Mouse (Mus musculus) brain, embryonic 18.5 days (tissue): ENCODE measurements around the gene Ropn1l.

Source experiments
- DNase-seq: peaks from one replicate; pipeline ENCODE4 v3.0.0-alpha.2; 2012; ENCODE audit warnings: low read depth, low spot score

Ropn1l gene

DNA sequence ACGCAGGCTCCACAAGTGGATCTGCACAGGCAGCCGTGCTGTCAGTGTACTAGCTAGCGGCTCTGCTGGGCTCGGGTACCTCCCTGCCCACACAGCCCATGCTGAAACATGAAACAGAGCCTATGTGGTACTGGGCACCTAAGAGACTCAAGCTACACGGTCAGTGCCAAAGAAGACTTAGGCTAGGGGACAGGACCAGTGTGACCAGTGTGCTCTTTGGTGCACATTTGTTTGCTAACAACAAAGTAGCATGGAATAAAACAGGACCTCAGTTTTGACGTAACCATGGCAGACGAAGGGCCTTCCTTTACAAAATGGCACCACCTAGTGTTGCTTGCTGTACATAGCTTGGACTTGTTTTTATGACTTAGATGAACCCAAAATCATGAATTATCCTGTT is 6.4 kb downstream of the Ropn1l start:
- DNase-seq: peak; percentile 61

- no peak for DNase-seq
Observed at GRCm38 (mm10) chr15:31442698-31443097, 10.8 kb downstream of the Ropn1l start.

DNA sequence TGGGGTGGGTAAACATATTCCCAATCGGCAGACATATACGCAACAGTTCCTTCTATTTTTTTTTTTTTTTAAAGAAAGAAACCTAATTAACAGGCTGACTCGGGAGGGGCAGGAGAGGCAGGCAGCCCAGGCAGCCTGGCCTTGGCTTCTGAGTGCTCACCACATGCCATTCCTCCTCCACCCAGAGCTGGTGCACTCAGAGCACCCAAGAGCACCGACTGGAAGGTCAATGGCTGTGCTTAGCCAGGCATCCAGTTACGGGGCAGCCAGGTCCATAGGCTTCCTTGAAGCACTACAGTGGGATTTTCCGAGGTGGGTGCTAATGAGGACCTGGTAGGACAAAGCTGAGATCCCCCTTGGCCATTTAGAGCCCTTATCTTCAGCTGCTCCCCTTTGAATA is 11.5 kb downstream of the Ropn1l start:
- DNase-seq: no peak

- no peak for DNase-seq
Observed at GRCm38 (mm10) chr15:31436811-31437210, 16.7 kb downstream of the Ropn1l start.

DNA sequence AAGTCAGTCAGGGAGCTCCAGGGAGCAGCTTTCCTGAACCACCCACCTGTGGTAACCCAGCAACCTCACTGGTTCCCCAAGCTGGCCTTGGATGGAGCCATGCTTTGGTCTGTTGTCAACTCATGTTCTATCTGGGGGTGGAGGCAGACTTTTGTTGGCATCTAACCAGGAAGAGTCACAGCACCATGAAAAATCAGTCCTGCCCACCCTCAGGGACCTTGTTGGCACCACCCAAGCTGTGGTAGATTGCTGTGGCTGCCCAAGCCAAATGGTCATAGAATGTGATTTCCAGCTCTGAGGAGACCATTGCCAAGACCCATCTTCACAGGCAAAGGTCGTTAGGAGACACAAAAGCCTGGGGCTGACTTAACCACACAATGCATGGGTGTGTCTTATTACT is 17.5 kb downstream of the Ropn1l start:
- no peak for DNase-seq

GRCm38 (mm10) chr15:31433768-31434167 is 19.8 kb downstream of the Ropn1l start:
- DNase-seq: no peak

GRCm38 (mm10) chr15:31431847-31432246 is 21.7 kb downstream of the Ropn1l start:
- DNase-seq: no peak

DNA sequence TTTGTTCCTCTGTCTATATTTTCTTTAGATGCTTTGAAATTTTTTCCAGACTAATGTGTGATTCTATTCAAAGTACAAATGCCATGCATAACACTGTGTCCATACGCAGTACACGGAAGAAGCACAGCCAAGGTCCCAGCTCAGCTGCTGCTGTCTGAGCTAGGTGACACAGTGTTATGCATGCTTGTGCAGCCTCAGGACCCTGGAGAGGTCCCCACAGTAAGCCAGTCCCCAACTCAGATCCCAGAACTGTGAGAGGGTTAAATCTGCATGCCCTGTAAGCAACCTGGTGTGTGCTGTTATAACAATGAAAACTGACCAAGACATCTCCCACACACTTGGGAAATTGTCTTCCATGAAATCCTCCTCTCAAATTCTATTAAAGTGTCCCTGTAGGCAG is 23.5 kb downstream of the Ropn1l start:
- DNase-seq: no peak

DNA sequence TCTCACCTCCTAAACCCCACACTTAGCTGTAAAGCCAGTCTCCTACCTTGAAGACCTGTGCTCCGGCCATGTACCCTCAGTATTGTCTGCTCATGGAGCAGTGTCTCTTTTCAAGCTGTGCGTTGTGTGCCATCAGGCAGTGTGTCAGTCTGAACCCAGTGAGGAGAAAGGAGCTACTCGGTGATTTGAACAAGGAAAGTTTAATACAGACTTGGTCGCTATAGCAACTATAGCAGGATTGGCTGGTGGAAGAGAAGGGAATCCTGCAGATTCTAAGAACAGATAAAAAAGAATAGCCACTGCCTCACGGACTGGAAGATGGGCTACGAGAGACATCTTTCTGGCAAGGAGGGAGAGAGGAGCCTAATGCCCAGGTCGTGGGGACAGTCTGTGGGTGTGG is 24.1 kb downstream of the Ropn1l start:
- DNase-seq: no peak

- no peak for DNase-seq
Observed at GRCm38 (mm10) chr15:31428571-31428970, 25.0 kb downstream of the Ropn1l start.

GRCm38 (mm10) chr15:31427390-31427789 is 26.1 kb downstream of the Ropn1l start:
- no peak for DNase-seq

DNA sequence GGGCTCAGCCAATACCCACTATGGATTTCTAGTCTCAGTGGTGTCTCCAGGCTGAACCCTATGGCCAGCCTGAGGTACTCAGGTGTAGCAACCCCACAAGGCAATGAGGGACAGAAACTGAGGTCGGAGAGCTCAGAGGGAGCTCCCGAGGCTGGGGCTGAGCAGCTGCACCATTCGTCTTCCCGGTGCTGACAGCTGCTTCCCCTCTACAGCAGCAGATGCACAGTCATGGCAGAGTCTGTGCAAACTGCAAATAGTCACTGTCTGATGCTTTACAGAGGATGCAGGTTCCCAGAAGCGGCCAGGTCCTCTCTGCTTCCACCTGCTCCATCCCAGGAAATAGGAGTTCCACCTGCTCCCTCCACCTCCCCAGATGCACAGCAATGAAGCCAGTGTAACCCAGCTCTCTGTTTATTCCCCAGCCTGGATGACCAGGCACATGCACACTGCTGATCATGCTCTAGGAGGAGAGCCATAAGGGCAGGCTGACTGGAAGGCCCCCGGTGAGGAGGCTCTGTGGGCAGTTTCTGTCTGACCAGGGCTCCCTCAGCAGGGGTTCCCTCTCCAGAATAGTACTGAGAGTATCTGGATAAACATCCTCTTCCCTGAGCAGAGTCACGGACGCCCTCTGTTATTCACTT is 27.4 kb downstream of the Ropn1l start:
- no peak for DNase-seq

GRCm38 (mm10) chr15:31422649-31423369 is 30.7 kb downstream of the Ropn1l start:
- DNase-seq: no peak

DNA sequence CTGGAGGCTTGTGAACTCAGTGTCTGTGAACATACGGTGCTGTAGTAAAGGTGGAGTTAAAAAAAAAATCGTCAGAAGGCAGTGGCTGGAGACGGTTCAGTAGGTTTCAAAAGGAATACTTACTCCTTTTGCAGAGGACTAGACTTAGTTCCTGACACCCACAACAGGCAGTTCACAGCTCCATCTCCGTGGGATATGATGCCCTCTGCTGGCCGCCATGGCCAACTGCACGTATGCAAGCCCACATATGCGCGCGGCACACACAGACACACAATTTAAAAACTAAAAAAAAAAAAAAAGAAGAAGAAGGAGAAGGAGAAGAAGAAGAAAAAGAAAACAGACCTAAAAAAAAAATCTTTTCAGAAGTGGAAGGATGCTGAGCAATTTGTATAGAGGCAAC is 34.5 kb downstream of the Ropn1l start:
- DNase-seq: no peak

GRCm38 (mm10) chr15:31418686-31419024 is 34.9 kb downstream of the Ropn1l start:
- no peak for DNase-seq

DNA sequence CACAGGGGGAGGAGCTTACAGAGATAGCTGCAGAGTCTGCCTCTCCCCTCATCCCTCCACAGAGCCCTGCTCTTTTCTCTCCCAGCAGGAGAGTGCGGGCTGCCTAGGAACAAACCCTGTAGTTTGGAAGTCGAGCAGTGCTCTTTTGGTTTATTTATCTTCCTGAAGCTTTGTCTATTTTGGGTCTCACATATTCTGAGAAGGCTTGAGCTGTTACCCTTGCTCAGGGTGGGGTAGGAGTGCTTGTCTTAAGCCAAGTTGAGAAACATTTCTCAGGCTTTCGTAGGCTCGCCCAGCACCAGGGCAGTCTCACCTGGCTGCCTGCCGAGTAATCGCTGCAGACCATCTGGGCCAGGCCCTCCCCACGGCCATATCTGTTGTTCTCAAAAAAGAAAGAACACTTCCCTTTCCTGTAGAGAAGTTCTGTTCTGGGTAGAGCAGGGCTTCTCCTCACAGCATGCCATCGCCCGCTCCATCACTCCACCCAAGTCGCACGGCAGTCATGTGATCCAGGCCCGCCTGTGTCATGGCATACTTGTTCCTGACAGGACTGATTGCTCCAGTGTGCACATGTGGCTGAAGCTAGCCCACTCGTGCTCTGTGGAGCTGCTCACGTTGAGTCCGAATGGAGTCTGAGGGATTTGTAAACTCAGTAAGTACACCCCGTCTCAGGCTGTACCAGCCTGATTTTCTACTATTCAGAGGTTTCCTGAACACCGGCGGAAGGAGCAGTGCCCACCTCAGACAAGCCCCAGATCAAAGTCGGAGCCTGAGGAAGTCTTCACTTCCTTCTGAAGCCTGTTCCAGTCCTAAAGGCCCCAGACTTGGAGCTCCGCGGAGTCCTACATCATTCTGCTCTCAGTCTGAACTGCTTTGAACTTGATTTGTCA is 35.5 kb downstream of the Ropn1l start:
- no peak for DNase-seq

DNA sequence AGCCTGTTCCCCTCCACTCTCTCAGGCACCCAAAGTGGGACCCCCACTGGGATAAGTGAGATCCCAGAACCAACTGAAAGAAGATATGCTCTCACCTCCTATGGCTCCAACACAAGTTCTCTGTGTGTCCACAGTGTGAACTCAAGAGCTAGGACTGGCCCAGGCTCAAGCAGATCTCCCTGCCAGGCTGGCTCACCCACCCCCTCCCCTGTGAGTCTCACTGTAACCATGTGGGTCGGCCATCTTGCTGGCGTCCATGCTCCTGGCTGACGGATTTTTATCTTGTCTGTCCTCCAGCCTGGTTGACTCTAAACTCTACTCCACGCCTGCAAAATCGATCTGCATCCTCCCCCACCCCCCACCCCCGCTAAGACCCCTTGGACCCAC is 36.1 kb downstream of the Ropn1l start:
- DNase-seq: no peak

DNA sequence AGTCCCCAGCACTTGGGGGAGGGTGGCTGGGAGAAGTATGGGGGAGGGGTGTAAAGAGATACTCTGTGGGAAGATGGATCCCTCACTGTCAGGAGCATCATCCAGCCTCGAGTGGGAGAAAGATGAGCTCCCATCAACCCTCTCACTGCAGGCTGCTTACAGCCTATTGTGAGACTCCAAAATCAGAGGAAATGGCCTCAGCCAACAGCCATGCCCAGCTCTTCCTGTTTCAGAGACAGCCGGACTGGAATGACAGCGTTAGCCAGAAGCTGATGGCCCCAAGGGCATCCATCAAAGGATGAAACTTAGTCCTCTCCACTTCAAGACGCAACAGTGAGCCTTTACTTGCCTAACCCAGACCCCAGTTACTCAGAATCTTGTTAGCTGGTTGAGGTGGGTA is 38.4 kb downstream of the Ropn1l start:
- no peak for DNase-seq

GRCm38 (mm10) chr15:31414179-31414898 is 39.2 kb downstream of the Ropn1l start:
- DNase-seq: no peak

GRCm38 (mm10) chr15:31413662-31414061 is 39.9 kb downstream of the Ropn1l start:
- no peak for DNase-seq

DNA sequence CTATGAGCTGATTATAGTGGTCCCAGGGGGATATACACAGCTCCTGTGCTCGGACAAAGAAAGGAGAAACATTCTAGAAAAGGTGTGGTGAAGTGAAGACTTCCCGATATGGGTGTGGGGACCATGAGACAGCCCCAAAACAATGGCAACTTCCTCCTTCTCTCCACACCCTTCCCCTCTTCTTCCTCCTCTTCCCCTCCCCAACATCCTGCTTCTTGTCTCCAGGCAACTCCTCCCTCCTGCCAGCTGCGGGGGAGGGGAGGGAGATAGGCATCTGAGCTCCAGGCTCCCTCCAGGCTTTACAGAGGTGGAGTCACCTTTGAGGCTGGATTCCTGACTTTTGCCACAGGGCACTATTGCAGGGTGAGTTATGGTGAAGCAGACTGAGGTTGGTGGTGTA is 40.6 kb downstream of the Ropn1l start:
- DNase-seq: no peak

DNA sequence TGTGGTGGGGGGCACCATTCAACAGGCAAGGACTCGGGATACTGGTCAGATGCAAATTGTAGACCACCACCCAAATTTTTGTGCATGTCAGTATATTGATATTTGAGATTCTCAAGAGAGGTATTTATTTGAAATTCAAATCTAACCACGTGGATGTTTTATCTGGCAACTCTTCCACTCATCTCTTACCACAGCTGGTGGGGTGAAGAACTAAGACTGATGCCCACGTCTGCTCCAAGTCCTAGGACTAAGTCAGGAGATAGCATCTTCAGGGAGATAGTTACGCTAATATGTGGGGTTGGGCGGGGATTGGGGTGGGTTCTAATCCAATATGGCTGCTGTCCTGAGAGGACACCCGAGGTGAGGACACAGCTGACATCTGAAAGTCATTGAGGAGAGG is 41.1 kb downstream of the Ropn1l start:
- DNase-seq: no peak
